Mouse (Mus musculus) intestine, embryonic 16.5 days (tissue): ENCODE data around the gene Hspb9. TPM values are rescaled to one million over a fixed set of nuclear protein-coding genes. Genes with fewer than 3 reads are reported as not detected.

Experiments used
- ATAC-seq: fragments of 200-750 bp; cut with Nextera tagmentation; 2 replicates; pipeline ENCODE4 v1.8.0; 2017; ENCODE audit warnings: moderate TSS enrichment, moderate library complexity
- H3K27ac ChIP-seq: fragments of 300-500 bp; sonication (generic); 2 replicates; pipeline ENCODE4 v1.5.1; 2014; ENCODE audit warnings: mild to moderate bottlenecking, low read length
- H3K27me3 ChIP-seq: fragments of 300-500 bp; sonication (generic); replicated peaks from 2 replicates; pipeline ENCODE4 v1.6.1; 2014; ENCODE audit warnings: low read length, control low read depth, mixed read lengths; ENCODE audit not compliant: control insufficient read depth, insufficient read depth
- H3K36me3 ChIP-seq: fragments of 300-500 bp; sonication (generic); 2 replicates; pipeline ENCODE4 v1.6.1; 2014; ENCODE audit warnings: low read length, control low read depth; ENCODE audit not compliant: control insufficient read depth, insufficient read depth
- H3K4me1 ChIP-seq: fragments of 300-500 bp; sonication (generic); 2 replicates; pipeline ENCODE4 v1.6.1; 2014; ENCODE audit warnings: low read length, control low read depth, mixed read lengths; ENCODE audit not compliant: control insufficient read depth, insufficient read depth
- H3K4me2 ChIP-seq: fragments of 300-500 bp; sonication (generic); 2 replicates; pipeline ENCODE4 v1.6.1; 2014; ENCODE audit warnings: low read depth, low read length, control low read depth
- H3K4me3 ChIP-seq: fragments of 300-500 bp; sonication (generic); 2 replicates; pipeline ENCODE4 v1.5.1; 2014; ENCODE audit warnings: mild to moderate bottlenecking, low read length
- H3K9ac ChIP-seq: fragments of 300-500 bp; sonication (generic); 2 replicates; pipeline ENCODE4 v1.6.1; 2014; ENCODE audit warnings: low read depth, low read length
- H3K9me3 ChIP-seq: fragments of 300-500 bp; sonication (generic); 2 replicates; pipeline ENCODE4 v1.6.1; 2016; ENCODE audit warnings: low read length, control low read depth; ENCODE audit not compliant: control insufficient read depth
- WGBS: fragments of 180-500 bp; shearing (Covaris S2); extraction: QIAGEN DNeasy Blood & Tissue Kit; methylation state at CpG from one replicate; pipeline ENCODE4 v1.1.7; 2014; 5-methylcytosine and 5-hydroxymethylcytosine counted together
- polyA plus RNA-seq: library from polyadenylated mRNA; unstranded; fragments of >200 nt; fragmentation: Nextera tagmentation; extraction: Ambion mirVana; gene quantifications from 2 replicates; pipeline ENCODE4 v1.2.1, GENCODE M21; 2015

Hspb9 gene
- polyA plus RNA-seq, 1 experiment from 2014 or later: not detected

GRCm38 (mm10) chr11:100711783-100712615 is 1.7 kb upstream of the Hspb9 start, which contains the start of gene Kat2a:
Gene Kat2a (minus strand): TSS chr11:100712465.
- Histone ChIP-seq H3K27me3 (no peaks in the 10 kb centered on the region), H3K27ac (peak within 1 kb of the TSS; percentile 74), H3K36me3 (peaks cover 15% of the 10 kb centered on the region), H3K4me3 (peak within 1 kb of the TSS; percentile 100), H3K9ac (peak within 1 kb of the TSS; percentile 99), H3K9me3 (no peaks in the 10 kb centered on the region), H3K4me1 (peaks cover 31% of the 10 kb centered on the region), H3K4me2 (peak within 1 kb of the TSS; percentile 78)
- peak; percentile 84 for ATAC-seq
- 1% methylated on average over 47 of the region's 48 CpGs for WGBS

GRCm38 (mm10) chr11:100713174-100713573 is 476 bp upstream of the Hspb9 start:
- Histone ChIP-seq H3K4me3 (no peak overlapping the region), H3K4me1 (peaks cover 31% of the 10 kb centered on the region), H3K9me3 (no peaks in the 10 kb centered on the region), H3K4me2 (peak overlapping the region; percentile 60; the same call in 1 of the 2 replicates), H3K36me3 (peaks cover 13% of the 10 kb centered on the region), H3K9ac (peak overlapping the region; percentile 64), H3K27ac (peak overlapping the region; percentile 74), H3K27me3 (no peaks in the 10 kb centered on the region)
- ATAC-seq: no peak
- WGBS: 73% methylated on average over 4 of the region's 4 CpGs

GRCm38 (mm10) chr11:100714534-100714915 is 875 bp downstream of the Hspb9 start:
- H3K9ac ChIP-seq: peak overlapping the region; percentile 64; the same call in 1 of the 2 replicates
- peaks cover 31% of the 10 kb centered on the region for H3K4me1 ChIP-seq
- H3K9me3 ChIP-seq: no peaks in the 10 kb centered on the region
- WGBS: 37% methylated on average over 6 of the region's 6 CpGs
- no peak overlapping the region for H3K4me3 ChIP-seq
- H3K4me2 ChIP-seq: peak overlapping the region; percentile 60; the same call in 1 of the 2 replicates
- peak overlapping the region; percentile 74 for H3K27ac ChIP-seq
- H3K27me3 ChIP-seq: no peaks in the 10 kb centered on the region
- ATAC-seq: peak; percentile 34; the same call in 1 of the 2 replicates
- peaks cover 3% of the 10 kb centered on the region for H3K36me3 ChIP-seq

GRCm38 (mm10) chr11:100714948-100715347 is 1.3 kb downstream of the Hspb9 start:
- no peak overlapping the region for H3K27ac ChIP-seq
- ATAC-seq: no peak
- no peaks in the 10 kb centered on the region for H3K9me3 ChIP-seq
- H3K36me3 ChIP-seq: peaks cover 3% of the 10 kb centered on the region
- H3K4me2 ChIP-seq: no peak overlapping the region
- peaks cover 33% of the 10 kb centered on the region for H3K4me1 ChIP-seq
- no peak overlapping the region for H3K4me3 ChIP-seq
- no peaks in the 10 kb centered on the region for H3K27me3 ChIP-seq
- no peak overlapping the region for H3K9ac ChIP-seq
- 92% methylated on average over 6 of the region's 6 CpGs for WGBS

GRCm38 (mm10) chr11:100716649-100717048 is 3.0 kb downstream of the Hspb9 start:
- H3K27ac ChIP-seq: no peak overlapping the region
- no peaks in the 10 kb centered on the region for H3K9me3 ChIP-seq
- ATAC-seq: no peak
- peaks cover 3% of the 10 kb centered on the region for H3K36me3 ChIP-seq
- no peak overlapping the region for H3K4me3 ChIP-seq
- H3K27me3 ChIP-seq: no peaks in the 10 kb centered on the region
- H3K4me2 ChIP-seq: no peak overlapping the region
- 89% methylated on average over 3 of the region's 3 CpGs for WGBS
- H3K4me1 ChIP-seq: peaks cover 35% of the 10 kb centered on the region
- H3K9ac ChIP-seq: no peak overlapping the region

GRCm38 (mm10) chr11:100718462-100718861 is 4.8 kb downstream of the Hspb9 start:
- Histone ChIP-seq H3K9ac (no peak overlapping the region), H3K27ac (no peak overlapping the region), H3K4me1 (peaks cover 40% of the 10 kb centered on the region), H3K9me3 (no peaks in the 10 kb centered on the region), H3K27me3 (no peaks in the 10 kb centered on the region), H3K36me3 (peaks cover 3% of the 10 kb centered on the region), H3K4me2 (no peak overlapping the region), H3K4me3 (no peak overlapping the region)
- WGBS: 95% methylated on average over 7 of the region's 7 CpGs
- no peak for ATAC-seq

GRCm38 (mm10) chr11:100718866-100719265 is 5.2 kb downstream of the Hspb9 start:
- no peak overlapping the region for H3K4me2 ChIP-seq
- WGBS: 88% methylated on average over 4 of the region's 4 CpGs
- H3K9me3 ChIP-seq: no peaks in the 10 kb centered on the region
- H3K27me3 ChIP-seq: no peaks in the 10 kb centered on the region
- no peak overlapping the region for H3K27ac ChIP-seq
- peaks cover 3% of the 10 kb centered on the region for H3K36me3 ChIP-seq
- ATAC-seq: no peak
- no peak overlapping the region for H3K9ac ChIP-seq
- H3K4me1 ChIP-seq: peaks cover 36% of the 10 kb centered on the region
- H3K4me3 ChIP-seq: no peak overlapping the region

GRCm38 (mm10) chr11:100719312-100719711 is 5.7 kb downstream of the Hspb9 start:
- Histone ChIP-seq H3K4me2 (no peak overlapping the region), H3K27ac (no peak overlapping the region), H3K36me3 (peaks cover 3% of the 10 kb centered on the region), H3K9ac (no peak overlapping the region), H3K9me3 (no peaks in the 10 kb centered on the region), H3K4me3 (no peak overlapping the region), H3K27me3 (no peaks in the 10 kb centered on the region), H3K4me1 (peaks cover 35% of the 10 kb centered on the region)
- WGBS: 88% methylated on average over 3 of the region's 3 CpGs
- ATAC-seq: no peak

- Histone ChIP-seq H3K4me1 (peaks cover 37% of the 10 kb centered on the region), H3K27ac (peak overlapping the region; percentile 21; the same call in 1 of the 2 replicates), H3K9me3 (no peaks in the 10 kb centered on the region), H3K27me3 (no peaks in the 10 kb centered on the region), H3K4me2 (no peak overlapping the region), H3K9ac (no peak overlapping the region), H3K4me3 (no peak overlapping the region), H3K36me3 (peaks cover 3% of the 10 kb centered on the region)
- no peak for ATAC-seq
- 81% methylated on average over 11 of the region's 11 CpGs for WGBS
Observed at GRCm38 (mm10) chr11:100719893-100720292, 6.2 kb downstream of the Hspb9 start.
